Mouse (Mus musculus) brain, embryonic 14.5 days (tissue): ENCODE data around the gene Erbb3. TPM values are rescaled to one million over a fixed set of nuclear protein-coding genes. Genes with fewer than 3 reads are reported as not detected.
"Not testable (repeated sequence)": the region's sequence is repeated elsewhere in the genome, so short reads cannot be mapped to it uniquely, and the experiment has no call there.

Experiments used
- DNase-seq: peaks from one replicate; pipeline ENCODE4 v3.0.0-alpha.2; 2011; ENCODE audit warnings: low read depth
- CTCF ChIP-seq: fragments of 200-500 bp; IDR thresholded peaks from 2 replicates; pipeline ENCODE4 v1.5.1; 2012; ENCODE audit warnings: inconsistent platforms, mild to moderate bottlenecking, moderate library complexity, borderline replicate concordance; ENCODE audit not compliant: insufficient read depth, insufficient read length; ENCODE audit errors: extremely low read depth
- POLR2A ChIP-seq: fragments of 200-500 bp; IDR thresholded peaks from 2 replicates; pipeline ENCODE4 v1.6.1; 2012; ENCODE audit warnings: mild to moderate bottlenecking, inconsistent platforms, borderline replicate concordance; ENCODE audit not compliant: poor library complexity, insufficient read depth, insufficient read length, severe bottlenecking; ENCODE audit errors: extremely low read depth
- polyA plus RNA-seq: library from polyadenylated mRNA; depleted of rRNA; stranded (reverse); fragments of >200 nt; gene quantifications from 2 replicates; pipeline ENCODE4 v1.2.3, GENCODE M21; 2012

Erbb3 gene
- polyA plus RNA-seq, 1 experiment: 1.5 TPM

- no peak for TF ChIP-seq POLR2A
- no peak for TF ChIP-seq CTCF
Measured at GRCm38 (mm10) chr10:128579731-128580130, 9.7 kb downstream of the Erbb3 start.

GRCm38 (mm10) chr10:128579298-128579697, 10.2 kb downstream of the Erbb3 start:
- TF ChIP-seq POLR2A (no peak), CTCF (no peak)

More at GRCm38 (mm10) chr10:128579731-128580130, 9.7 kb downstream of the Erbb3 start:
- no peak for DNase-seq

GRCm38 (mm10) chr10:128578330-128578729, 11.1 kb downstream of the Erbb3 start:
- DNase-seq: no peak
- TF ChIP-seq POLR2A: no peak
- no peak for TF ChIP-seq CTCF

More at GRCm38 (mm10) chr10:128579298-128579697, 10.2 kb downstream of the Erbb3 start:
- DNase-seq: no peak

GRCm38 (mm10) chr10:128575063-128575462, 14.4 kb downstream of the Erbb3 start:
- no peak for DNase-seq
- TF ChIP-seq POLR2A (no peak), CTCF (peak; percentile 28; the same call in 1 of the 2 replicates)

- TF ChIP-seq CTCF: no peak
- TF ChIP-seq POLR2A: peak; percentile 59; the same call in 1 of the 2 replicates
- peak; percentile 100 for DNase-seq
Measured at GRCm38 (mm10) chr10:128565788-128566531, 23.5 kb downstream of the Erbb3 start, which contains the start of gene Pa2g4. Gene Pa2g4, minus strand, starts transcription at chr10:128565987.

GRCm38 (mm10) chr10:128565206-128565787, 24.2 kb downstream of the Erbb3 start:
- DNase-seq: no peak
- TF ChIP-seq CTCF: no peak
- no peak for TF ChIP-seq POLR2A

GRCm38 (mm10) chr10:128563544-128563943, 25.9 kb downstream of the Erbb3 start:
- no peak for DNase-seq
- TF ChIP-seq POLR2A (no peak), CTCF (no peak)

GRCm38 (mm10) chr10:128556963-128557362, 32.5 kb downstream of the Erbb3 start:
- TF ChIP-seq POLR2A: no peak
- TF ChIP-seq CTCF: no peak
- no peak for DNase-seq

GRCm38 (mm10) chr10:128556286-128556685, 33.2 kb downstream of the Erbb3 start:
- DNase-seq: no peak
- TF ChIP-seq POLR2A: no peak
- TF ChIP-seq CTCF: no peak; the same call in 1 of the 2 replicates

GRCm38 (mm10) chr10:128555567-128555966, 33.9 kb downstream of the Erbb3 start:
- not testable (repeated sequence) for DNase-seq

GRCm38 (mm10) chr10:128550144-128550823, 39.2 kb downstream of the Erbb3 start:
- DNase-seq: not testable (repeated sequence)

- not testable (repeated sequence) for DNase-seq
Measured at GRCm38 (mm10) chr10:128549682-128550057, 39.8 kb downstream of the Erbb3 start.
